Mouse (Mus musculus): ENCODE measurements at regions not wholly inside any gene's neighbourhood (a gene's known extent, or its start where the extent isn't known, plus 50 kb on each side); places are given as distances from the start of the nearest gene placed in this dataset.

DNA sequence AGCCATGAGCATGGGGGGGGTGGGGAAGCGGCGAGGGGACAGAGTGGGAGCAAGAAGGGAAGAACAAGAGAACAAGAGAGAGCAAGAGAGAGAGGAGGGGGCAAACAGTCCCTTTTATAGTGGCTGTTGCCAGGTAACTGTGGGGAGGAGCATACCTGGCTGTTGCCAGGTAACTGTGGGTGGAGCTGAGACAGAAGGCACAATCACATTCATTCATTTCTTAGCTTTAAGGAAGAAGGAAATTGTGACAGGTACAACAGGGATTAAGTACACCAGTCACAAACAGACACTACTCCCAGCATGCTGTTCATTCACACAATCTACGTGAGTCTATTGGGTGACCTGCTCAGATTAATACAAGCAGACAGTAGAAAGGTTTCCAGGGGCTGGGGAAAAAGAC, 143.2 kb downstream of the Nufip1 start:
- TF ChIP-seq CTCF (IDR thresholded peaks at IDR 0.05; ENCODE audit: low read depth), result no peak
- TF ChIP-seq EP300 (optimal IDR thresholded peaks at IDR 0.05), result no peak

All from stomach, postnatal 0 days (tissue).